Mouse (Mus musculus): ENCODE measurements around the gene Slamf6.

- TF ChIP-seq CTCF (IDR thresholded peaks at IDR 0.05; ENCODE audit: low read depth) (no peak), EP300 (optimal IDR thresholded peaks at IDR 0.05) (no peak)
These were observed 31.7 kb downstream of the Slamf6 start for GRCm38 (mm10) chr1:171948946-171949508.
